8 mouse cellular contexts compared by ENCODE assay signal in the genomic region with DNA sequence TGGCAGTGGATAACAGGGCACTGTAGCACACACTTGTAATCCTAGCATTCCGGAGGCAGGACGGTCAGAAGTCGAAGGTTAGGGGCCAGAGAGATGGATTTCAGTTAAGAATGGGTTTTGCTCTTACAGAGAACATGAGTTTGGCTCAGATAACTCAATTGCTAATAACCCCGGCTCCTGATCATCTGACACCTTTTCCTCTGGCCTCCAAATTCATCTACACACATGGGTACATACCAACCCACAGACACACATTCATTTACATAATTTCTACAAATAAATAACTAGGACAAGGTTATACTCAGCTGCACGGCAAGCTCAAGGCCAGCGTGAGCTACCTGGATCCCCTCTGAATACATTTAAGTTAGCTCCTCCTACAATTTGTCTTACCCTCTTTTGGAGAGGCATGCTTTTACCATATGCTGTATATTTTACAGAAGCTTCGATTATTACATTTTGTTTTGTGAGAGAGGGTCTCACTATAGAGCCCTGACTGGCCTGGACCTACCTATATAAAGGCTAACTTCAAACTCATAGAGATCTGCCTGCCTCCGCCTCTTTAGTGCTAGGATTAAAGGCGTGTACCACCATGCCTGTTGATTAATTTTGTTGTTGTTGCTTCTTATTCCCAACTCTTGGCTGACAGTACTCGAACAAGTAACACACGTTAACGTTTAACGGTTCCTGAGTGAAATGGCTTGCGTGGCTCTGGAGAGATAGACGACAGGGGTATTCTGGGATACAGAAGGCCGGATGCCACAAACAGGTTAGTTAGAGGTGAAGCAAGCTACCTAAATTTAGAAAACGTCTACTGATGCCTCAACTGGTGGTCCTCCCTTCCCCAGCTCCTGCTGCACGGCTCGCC. TPM values are rescaled to one million over a fixed set of nuclear protein-coding genes. Genes with fewer than 3 reads are reported as not detected.
DNase-seq lines count a peak whose midpoint lies in the region; ATAC-seq lines count a peak whose summit lies in the region.

No protein-coding gene starts in this region.

- no peaks in the 10 kb centered on the region for H3K9me3 ChIP-seq in limb, embryonic 15.5 days
- no peaks in the 10 kb centered on the region for H3K9me3 ChIP-seq in stomach, embryonic 15.5 days

- WGBS in limb, embryonic 15.5 days: 21% methylated on average over 19 of the region's 19 CpGs
- 18% methylated on average over 19 of the region's 19 CpGs for WGBS in stomach, embryonic 15.5 days

- peak; percentile 7 for DNase-seq in embryo, embryonic 10.5 days (ENCODE audit: low spot score)
- no peak for DNase-seq in embryo, embryonic 11 days
- peak; percentile 3 for DNase-seq in thymus, postnatal 0 days (ENCODE audit: low spot score)
- DNase-seq in thymus, postnatal 10 days (ENCODE audit: low spot score in 2 of 2): no peak
- DNase-seq in spleen, adult 12 weeks (ENCODE audit: low spot score): no peak
- no peak for DNase-seq in left cerebral cortex, postnatal 36 days (ENCODE audit: low spot score in 2 of 2)

- peak overlapping the region; percentile 73 for H3K27ac ChIP-seq in limb, embryonic 15.5 days
- H3K27ac ChIP-seq in stomach, embryonic 15.5 days: peak overlapping the region; percentile 42; the same call in 1 of the 2 replicates

- peak overlapping the region; percentile 85 for H3K4me3 ChIP-seq in limb, embryonic 15.5 days
- peak overlapping the region; percentile 76 for H3K4me3 ChIP-seq in stomach, embryonic 15.5 days (replicated peaks)

- peaks cover 10% of the 10 kb centered on the region for H3K4me1 ChIP-seq in limb, embryonic 15.5 days
- peaks cover 4% of the 10 kb centered on the region; the same call in 1 of the 2 replicates for H3K4me1 ChIP-seq in stomach, embryonic 15.5 days

- peak; percentile 42; the same call in 1 of the 2 replicates for ATAC-seq in limb, embryonic 15.5 days (ENCODE audit: insufficient number of reproducible peaks, low FRiP score, low TSS enrichment, low read depth)
- ATAC-seq in stomach, embryonic 15.5 days (ENCODE audit: insufficient read depth, low FRiP score, low read depth): peak; percentile 15; the same call in 1 of the 2 replicates

- H3K36me3 ChIP-seq in limb, embryonic 15.5 days: 0 out of 2 replicates have a peak, but pooled peaks cover 3% of the 10 kb centered on the region
- H3K36me3 ChIP-seq in stomach, embryonic 15.5 days: no peaks in the 10 kb centered on the region

- intact Hi-C loops in left cerebral cortex, postnatal 36 days (cut with DNase I): no loop called here

- H3K9ac ChIP-seq in limb, embryonic 15.5 days: peak overlapping the region; percentile 47
- peak overlapping the region; percentile 61 for H3K9ac ChIP-seq in stomach, embryonic 15.5 days

- H3K27me3 ChIP-seq in limb, embryonic 15.5 days: no peaks in the 10 kb centered on the region
- no peaks in the 10 kb centered on the region for H3K27me3 ChIP-seq in stomach, embryonic 15.5 days (replicated peaks)

- H3K4me2 ChIP-seq in limb, embryonic 15.5 days: peak overlapping the region; percentile 66
- H3K4me2 ChIP-seq in stomach, embryonic 15.5 days: peak overlapping the region; percentile 77

RNA-seq across cellular contexts. Expression of a gene that starts 0.7 kb away (rescaled TPM):
- 5.1 and 5.6 TPM in 2 replicates for polyA plus RNA-seq in thymus, postnatal 0 days (2015; fragmentation: Nextera tagmentation; extraction: Ambion mirVana)
- 6.5 and 7.0 TPM in 2 replicates for polyA plus RNA-seq in limb, embryonic 15.5 days (2015; fragmentation: Nextera tagmentation; extraction: Ambion mirVana)
- 8.2 and 8.6 TPM in 2 replicates for polyA plus RNA-seq in stomach, embryonic 15.5 days (2015; fragmentation: Nextera tagmentation; extraction: Ambion mirVana)
- 1 to 10 TPM; 5.0 to 5.9 TPM for total RNA-seq in left cerebral cortex, postnatal 36 days (2021)

RNA-seq across cellular contexts. Expression of a gene that starts 54.9 kb away (rescaled TPM):
- polyA plus RNA-seq in thymus, postnatal 0 days (2015; fragmentation: Nextera tagmentation; extraction: Ambion mirVana): 1.3 and 1.9 TPM in 2 replicates
- polyA plus RNA-seq in limb, embryonic 15.5 days (2015; fragmentation: Nextera tagmentation; extraction: Ambion mirVana): 3.3 and 4.2 TPM in 2 replicates
- 3.8 and 4.1 TPM in 2 replicates for polyA plus RNA-seq in stomach, embryonic 15.5 days (2015; fragmentation: Nextera tagmentation; extraction: Ambion mirVana)
- total RNA-seq in left cerebral cortex, postnatal 36 days (2021): 100 to 1,000 TPM; 122 to 133 TPM

Comparison
In these comparisons a context has a peak if more than half of its experiments do, and no peak if none do; other contexts are left out.
1. DNase-seq: peak in embryo, embryonic 10.5 days (single experiment) and thymus, postnatal 0 days (single experiment); none in embryo, embryonic 11 days (single experiment), thymus, postnatal 10 days (0 of 2), spleen, adult 12 weeks (single experiment) and left cerebral cortex, postnatal 36 days (0 of 2).